Mouse (Mus musculus) urinary bladder, postnatal 14 days (tissue): Measurements from ENCODE around the gene Utf1.

Experiments
- DNase-seq: peaks from one replicate; pipeline ENCODE4 v3.0.0; 2021; ENCODE audit warnings: low spot score

Gene Utf1

GRCm38 (mm10) chr7:139937810-139938209, 5.8 kb upstream of the Utf1 start:
- DNase-seq = no peak

GRCm38 (mm10) chr7:139940476-139941209, 2.9 kb upstream of the Utf1 start:
- DNase-seq = no peak

- no peak for DNase-seq
Measured at GRCm38 (mm10) chr7:139944291-139945240, 977 bp downstream of the Utf1 start.

- DNase-seq = no peak
Measured at GRCm38 (mm10) chr7:139945516-139945915, 1.9 kb downstream of the Utf1 start.

GRCm38 (mm10) chr7:139946032-139946431, 2.4 kb downstream of the Utf1 start:
- DNase-seq = no peak

- DNase-seq = peak; percentile 50
Measured at GRCm38 (mm10) chr7:139949893-139950282, 6.3 kb downstream of the Utf1 start.

GRCm38 (mm10) chr7:139950283-139950971, 6.8 kb downstream of the Utf1 start:
- DNase-seq = peak; percentile 57

GRCm38 (mm10) chr7:139951079-139951478, 7.5 kb downstream of the Utf1 start:
- DNase-seq = no peak

- DNase-seq = no peak
Measured at GRCm38 (mm10) chr7:139951991-139952633, 8.5 kb downstream of the Utf1 start.

- no peak for DNase-seq
Measured at GRCm38 (mm10) chr7:139955505-139955904, 11.9 kb downstream of the Utf1 start.

- no peak for DNase-seq
Measured at GRCm38 (mm10) chr7:139956658-139957057, 13.1 kb downstream of the Utf1 start.

- no peak for DNase-seq
Measured at GRCm38 (mm10) chr7:139957437-139957836, 13.8 kb downstream of the Utf1 start.

- no peak for DNase-seq
Measured at GRCm38 (mm10) chr7:139957958-139958357, 14.4 kb downstream of the Utf1 start.

GRCm38 (mm10) chr7:139961141-139961540, 17.6 kb downstream of the Utf1 start:
- no peak for DNase-seq

GRCm38 (mm10) chr7:139963814-139964213, 20.2 kb downstream of the Utf1 start:
- DNase-seq = no peak

GRCm38 (mm10) chr7:139967175-139967574, 23.6 kb downstream of the Utf1 start:
- no peak for DNase-seq

- no peak for DNase-seq
Measured at GRCm38 (mm10) chr7:139968428-139968827, 24.8 kb downstream of the Utf1 start.

- peak; percentile 89 for DNase-seq
Measured at GRCm38 (mm10) chr7:139969348-139970130, 25.9 kb downstream of the Utf1 start.

- peak; percentile 70 for DNase-seq
Measured at GRCm38 (mm10) chr7:139970216-139970919, 26.8 kb downstream of the Utf1 start.

GRCm38 (mm10) chr7:139970979-139971378, 27.4 kb downstream of the Utf1 start:
- DNase-seq = peak; percentile 34
